Mouse (Mus musculus): ENCODE data around the gene Vmn1r18. TPM values are rescaled to one million over a fixed set of nuclear protein-coding genes. Genes with fewer than 3 reads are reported as not detected.
"Not testable (repeated sequence)": the region's sequence is repeated elsewhere in the genome, so short reads cannot be mapped to it uniquely, and the experiment has no call there.

Gene Vmn1r18
- not detected in 2 replicates for polyA plus RNA-seq (2012; rRNA removed)

- H3K36me3 ChIP-seq (ENCODE audit: control insufficient read depth, insufficient read depth, low read length): no peaks in the 10 kb centered on the region
- no peak within 1 kb of the TSS for H3K27ac ChIP-seq (ENCODE audit: insufficient read depth, low read depth, low read length)
- no peak for TF ChIP-seq POLR2A (IDR thresholded peaks at IDR 0.05; ENCODE audit: low read depth, low read length)
- no peak for TF ChIP-seq CTCF (IDR thresholded peaks at IDR 0.05; ENCODE audit: extremely low read depth, insufficient read length, insufficient replicate concordance, low read depth, low read length)
- H3K4me1 ChIP-seq (ENCODE audit: control insufficient read depth, insufficient read depth, insufficient read length, low read length): no peaks in the 10 kb centered on the region
- H3K27me3 ChIP-seq (ENCODE audit: control insufficient read depth, insufficient read depth, low read length): no peaks in the 10 kb centered on the region
- H3K4me3 ChIP-seq (ENCODE audit: low read depth, low read length): no peak within 1 kb of the TSS
Observed at GRCm38 (mm10) chr6:57395683-57396082, at the start of gene Vmn1r18. Gene Vmn1r18 (minus strand): TSS chr6:57395783.

GRCm38 (mm10) chr6:57431196-57431595 lies 35.6 kb upstream of the Vmn1r18 start:
- Histone ChIP-seq H3K4me1 (ENCODE audit: control insufficient read depth, insufficient read depth, insufficient read length, low read length) (no peaks in the 10 kb centered on the region), H3K27ac (ENCODE audit: insufficient read depth, low read depth, low read length) (no peak overlapping the region), H3K36me3 (ENCODE audit: control insufficient read depth, insufficient read depth, low read length) (no peaks in the 10 kb centered on the region), H3K4me3 (ENCODE audit: low read depth, low read length) (no peak overlapping the region), H3K27me3 (ENCODE audit: control insufficient read depth, insufficient read depth, low read length) (no peaks in the 10 kb centered on the region)
- whole genome bisulfite sequencing: 65% methylated on average over 1 of the region's 1 CpGs
- TF ChIP-seq POLR2A (IDR thresholded peaks at IDR 0.05; ENCODE audit: low read depth, low read length) (no peak), CTCF (IDR thresholded peaks at IDR 0.05; ENCODE audit: extremely low read depth, insufficient read length, insufficient replicate concordance, low read depth, low read length) (no peak)

DNA sequence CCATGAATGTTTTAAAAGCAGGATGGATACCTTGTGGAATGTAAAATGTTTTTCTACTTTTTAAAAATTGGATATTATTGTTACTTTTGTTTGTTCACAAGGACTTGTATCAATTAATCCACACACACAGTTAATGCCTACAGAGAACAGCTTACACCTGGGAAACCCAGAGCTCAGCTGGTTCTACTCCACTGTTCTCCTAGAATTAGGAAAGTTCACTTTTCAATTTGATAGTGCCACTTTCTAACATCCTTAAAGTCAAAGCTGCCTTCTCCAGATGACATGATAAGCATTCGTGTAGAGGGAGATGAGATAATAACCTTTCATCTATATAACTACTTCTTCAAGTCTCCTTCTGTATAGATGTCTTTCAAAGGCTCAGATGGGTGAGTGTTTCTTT lies 33.0 kb upstream of the Vmn1r18 start, which contains the start of gene Vmn1r20:
Vmn1r20 (plus strand) TSS at position 301 of the 400 bp plus-strand sequence.
- 48% methylated on average over 1 of the region's 1 CpGs for WGBS
- TF ChIP-seq CTCF (IDR thresholded peaks at IDR 0.05; ENCODE audit: extremely low read depth, insufficient read length, insufficient replicate concordance, low read depth, low read length) (no peak), POLR2A (IDR thresholded peaks at IDR 0.05; ENCODE audit: low read depth, low read length) (no peak)
- Histone ChIP-seq H3K36me3 (ENCODE audit: control insufficient read depth, insufficient read depth, low read length) (no peaks in the 10 kb centered on the region), H3K4me1 (ENCODE audit: control insufficient read depth, insufficient read depth, insufficient read length, low read length) (no peaks in the 10 kb centered on the region), H3K27me3 (ENCODE audit: control insufficient read depth, insufficient read depth, low read length) (no peaks in the 10 kb centered on the region), H3K4me3 (ENCODE audit: low read depth, low read length) (no peak within 1 kb of the TSS), H3K27ac (ENCODE audit: insufficient read depth, low read depth, low read length) (no peak within 1 kb of the TSS)

DNA sequence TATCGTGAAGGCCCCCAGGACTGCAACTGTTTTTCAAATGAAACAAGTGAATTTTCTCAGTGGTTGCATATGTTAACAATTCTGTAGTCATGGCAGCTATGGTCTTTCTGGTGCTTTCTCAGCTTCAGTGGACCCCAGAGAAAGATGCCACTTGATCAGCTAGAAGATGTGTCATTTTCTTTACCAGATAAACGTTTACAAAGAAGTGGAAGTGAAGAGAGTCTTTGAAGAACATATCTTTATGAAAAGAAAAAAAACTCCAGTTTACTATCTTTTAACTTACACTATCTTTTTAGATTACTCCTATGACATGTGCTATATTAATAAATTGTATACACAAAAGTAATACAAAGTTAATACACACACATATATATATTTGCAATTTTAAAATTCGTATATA lies 7.9 kb upstream of the Vmn1r18 start, which contains the start of gene Vmn1r19:
Vmn1r19 (plus strand) TSS at position 301 of the 400 bp plus-strand sequence.
- H3K27me3 ChIP-seq (ENCODE audit: control insufficient read depth, insufficient read depth, low read length); H3K4me3 ChIP-seq (ENCODE audit: low read depth, low read length); H3K27ac ChIP-seq (ENCODE audit: insufficient read depth, low read depth, low read length); H3K36me3 ChIP-seq (ENCODE audit: control insufficient read depth, insufficient read depth, low read length); H3K4me1 ChIP-seq (ENCODE audit: control insufficient read depth, insufficient read depth, insufficient read length, low read length): not testable (repeated sequence)
- 53% methylated on average over 3 of the region's 3 CpGs for WGBS

GRCm38 (mm10) chr6:57367496-57367895 lies 28.1 kb downstream of the Vmn1r18 start:
- Histone ChIP-seq H3K27me3 (ENCODE audit: control insufficient read depth, insufficient read depth, low read length) (no peaks in the 10 kb centered on the region), H3K4me1 (ENCODE audit: control insufficient read depth, insufficient read depth, insufficient read length, low read length) (no peaks in the 10 kb centered on the region), H3K27ac (ENCODE audit: insufficient read depth, low read depth, low read length) (no peak overlapping the region), H3K4me3 (ENCODE audit: low read depth, low read length) (no peak overlapping the region), H3K36me3 (ENCODE audit: control insufficient read depth, insufficient read depth, low read length) (no peaks in the 10 kb centered on the region)
- TF ChIP-seq POLR2A (IDR thresholded peaks at IDR 0.05; ENCODE audit: low read depth, low read length) (no peak), CTCF (IDR thresholded peaks at IDR 0.05; ENCODE audit: extremely low read depth, insufficient read length, insufficient replicate concordance, low read depth, low read length) (no peak)
- 73% methylated on average over 1 of the region's 1 CpGs for WGBS

- H3K27ac ChIP-seq (ENCODE audit: insufficient read depth, low read depth, low read length); H3K4me1 ChIP-seq (ENCODE audit: control insufficient read depth, insufficient read depth, insufficient read length, low read length); H3K4me3 ChIP-seq (ENCODE audit: low read depth, low read length); H3K27me3 ChIP-seq (ENCODE audit: control insufficient read depth, insufficient read depth, low read length); H3K36me3 ChIP-seq (ENCODE audit: control insufficient read depth, insufficient read depth, low read length): not testable (repeated sequence)
- 92% methylated on average over 1 of the region's 1 CpGs for WGBS
Observed at GRCm38 (mm10) chr6:57365866-57366265, 29.7 kb downstream of the Vmn1r18 start.

DNA sequence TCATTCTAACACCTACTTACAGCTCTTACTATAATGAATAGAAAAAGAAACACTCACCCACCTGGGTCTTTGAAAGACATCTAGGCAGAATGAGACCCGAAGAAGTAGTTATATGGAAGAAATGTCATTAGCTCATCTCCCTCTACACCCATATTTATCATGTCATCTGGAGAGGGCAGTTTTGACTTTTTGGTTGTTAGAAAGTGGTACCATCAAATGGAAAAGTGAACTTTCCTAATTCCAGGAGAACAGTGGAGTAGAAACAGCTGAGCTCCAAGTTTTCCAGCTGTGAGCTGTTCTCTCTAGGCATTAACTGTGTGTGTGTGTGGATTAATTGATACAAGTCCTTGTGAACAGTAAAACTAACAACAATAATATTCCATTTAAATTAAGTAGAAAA lies 32.0 kb downstream of the Vmn1r18 start, which contains the start of gene Vmn1r17:
Vmn1r17 (minus strand) TSS at position 101 of the 400 bp plus-strand sequence.
- Histone ChIP-seq H3K27ac (ENCODE audit: insufficient read depth, low read depth, low read length) (no peak within 1 kb of the TSS), H3K36me3 (ENCODE audit: control insufficient read depth, insufficient read depth, low read length) (no peaks in the 10 kb centered on the region), H3K4me1 (ENCODE audit: control insufficient read depth, insufficient read depth, insufficient read length, low read length) (no peaks in the 10 kb centered on the region), H3K4me3 (ENCODE audit: low read depth, low read length) (no peak within 1 kb of the TSS), H3K27me3 (ENCODE audit: control insufficient read depth, insufficient read depth, low read length) (no peaks in the 10 kb centered on the region)
- WGBS: 96% methylated on average over 1 of the region's 1 CpGs
- no peak for TF ChIP-seq POLR2A (IDR thresholded peaks at IDR 0.05; ENCODE audit: low read depth, low read length)
- no peak for TF ChIP-seq CTCF (IDR thresholded peaks at IDR 0.05; ENCODE audit: extremely low read depth, insufficient read length, insufficient replicate concordance, low read depth, low read length)

- no peaks in the 10 kb centered on the region for H3K27me3 ChIP-seq (ENCODE audit: control insufficient read depth, insufficient read depth, low read length)
- H3K4me1 ChIP-seq (ENCODE audit: control insufficient read depth, insufficient read depth, insufficient read length, low read length): no peaks in the 10 kb centered on the region
- H3K36me3 ChIP-seq (ENCODE audit: control insufficient read depth, insufficient read depth, low read length): no peaks in the 10 kb centered on the region
- no peak overlapping the region for H3K27ac ChIP-seq (ENCODE audit: insufficient read depth, low read depth, low read length)
- TF ChIP-seq POLR2A (IDR thresholded peaks at IDR 0.05; ENCODE audit: low read depth, low read length) (no peak), CTCF (IDR thresholded peaks at IDR 0.05; ENCODE audit: extremely low read depth, insufficient read length, insufficient replicate concordance, low read depth, low read length) (no peak)
- H3K4me3 ChIP-seq (ENCODE audit: low read depth, low read length): no peak overlapping the region
- WGBS: 59% methylated on average over 2 of the region's 2 CpGs
Observed at GRCm38 (mm10) chr6:57356864-57357263, 38.7 kb downstream of the Vmn1r18 start.
